Mouse (Mus musculus) thymus, adult 2 months (tissue): ENCODE results near the gene Gpc1.

Experiments used
- CTCF ChIP-seq: fragments of 200-500 bp; IDR thresholded peaks from 2 replicates; pipeline ENCODE4 v1.5.1; 2012; ENCODE audit warnings: mild to moderate bottlenecking, control low read depth, low read length, moderate library complexity, borderline replicate concordance; ENCODE audit not compliant: control insufficient read depth, poor library complexity, insufficient read depth; ENCODE audit errors: extremely low read depth
- POLR2A ChIP-seq: fragments of 200-500 bp; IDR thresholded peaks from 2 replicates; pipeline ENCODE4 v1.6.1; 2012; ENCODE audit warnings: mild to moderate bottlenecking, low read length, control low read depth, moderate library complexity; ENCODE audit not compliant: control insufficient read depth, poor library complexity, insufficient read depth; ENCODE audit errors: extremely low read depth

DNA sequence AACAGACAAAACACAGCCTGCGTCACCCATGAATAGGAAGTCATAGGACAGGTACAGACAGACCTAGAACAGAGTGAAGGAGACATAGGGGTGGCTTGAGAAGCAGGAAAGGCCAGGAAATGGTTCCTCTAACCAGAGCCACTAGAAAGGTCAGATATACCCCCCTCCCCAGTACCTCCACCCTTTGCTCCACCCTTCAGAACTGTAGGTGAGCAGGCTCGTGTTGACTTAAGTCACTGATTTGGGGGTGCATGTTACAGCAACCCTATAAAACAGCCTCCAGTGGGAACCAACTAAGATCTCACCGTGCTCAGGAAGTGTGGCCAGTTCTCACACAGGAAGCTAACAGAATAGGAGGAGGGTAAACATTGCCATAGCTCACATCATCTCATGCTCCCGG lies 28.1 kb upstream of the Gpc1 start:
- TF ChIP-seq CTCF, result no peak
- no peak for TF ChIP-seq POLR2A
